Mouse (Mus musculus): ENCODE results near the gene Otulin.

DNA sequence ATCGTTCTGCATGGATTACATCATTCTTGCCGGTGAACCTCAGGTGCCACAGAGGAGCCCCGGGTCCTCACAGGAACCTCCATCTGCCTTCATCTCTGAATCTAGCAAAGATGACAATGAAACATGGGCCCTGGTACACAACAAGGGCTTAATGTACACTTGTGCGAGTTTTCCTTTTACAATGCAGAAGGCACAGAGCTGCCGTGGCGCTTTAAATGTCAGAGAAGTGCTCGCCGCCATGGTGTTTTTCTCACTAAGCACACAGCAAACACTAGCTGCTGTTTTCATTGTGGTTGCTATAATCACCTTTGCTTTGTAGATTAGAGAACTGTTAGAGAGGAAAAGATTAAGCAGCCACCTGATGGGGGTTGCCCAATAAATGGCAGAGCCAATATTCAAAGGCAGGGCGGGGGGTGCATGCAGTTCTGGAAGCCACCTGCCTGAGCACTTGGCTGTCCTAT, 37.5 kb upstream of the Otulin start:
- TF ChIP-seq CTCF (IDR thresholded peaks at IDR 0.05; ENCODE audit: borderline replicate concordance, control insufficient read depth, extremely low read depth, insufficient read depth, low read length, poor library complexity) (no peak), POLR2A (IDR thresholded peaks at IDR 0.05; ENCODE audit: control insufficient read depth, extremely low read depth, insufficient read depth, low read length, poor library complexity) (no peak)
